Mouse (Mus musculus): ENCODE data around the gene Hps1.

DNA sequence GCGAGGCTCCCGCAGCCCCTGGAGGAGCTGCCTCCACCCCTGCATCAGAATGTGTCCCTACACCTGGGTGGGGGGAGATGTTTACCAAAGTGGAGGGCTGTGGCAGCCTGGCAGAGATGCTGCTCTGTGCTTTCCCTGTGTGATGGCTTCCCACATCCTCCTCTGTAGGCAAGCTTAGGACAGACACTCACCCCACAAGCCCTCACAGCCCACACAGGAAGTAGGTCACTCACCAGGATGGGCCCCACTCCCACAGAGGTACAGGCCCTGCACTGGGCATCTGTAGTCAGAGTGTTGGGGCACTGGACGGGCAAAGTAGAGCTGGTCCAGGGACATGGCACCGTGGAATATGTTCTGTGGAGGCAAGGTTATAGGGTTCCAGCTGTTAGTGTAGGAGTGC lies 52.4 kb downstream of the Hps1 start:
- TF ChIP-seq CTCF (IDR thresholded peaks at IDR 0.05; ENCODE audit: low read depth, low read length) (no peak), POLR2A (IDR thresholded peaks at IDR 0.05; ENCODE audit: insufficient read depth, low read length) (no peak)
